Mouse (Mus musculus) embryonic fibroblast, embryonic 13.5 days (primary cell): ENCODE results near the gene Sgpp2.

ENCODE experiments used
- CTCF ChIP-seq: IDR thresholded peaks from 2 replicates; pipeline ENCODE4 v1.5.1; 2011; ENCODE audit warnings: mild to moderate bottlenecking, control low read depth, low read length, moderate library complexity, borderline replicate concordance; ENCODE audit not compliant: insufficient read depth
- POLR2A ChIP-seq: IDR thresholded peaks from 2 replicates; pipeline ENCODE4 v1.6.1; 2011; ENCODE audit warnings: low read depth, mild to moderate bottlenecking, control low read depth, low read length, moderate library complexity

DNA sequence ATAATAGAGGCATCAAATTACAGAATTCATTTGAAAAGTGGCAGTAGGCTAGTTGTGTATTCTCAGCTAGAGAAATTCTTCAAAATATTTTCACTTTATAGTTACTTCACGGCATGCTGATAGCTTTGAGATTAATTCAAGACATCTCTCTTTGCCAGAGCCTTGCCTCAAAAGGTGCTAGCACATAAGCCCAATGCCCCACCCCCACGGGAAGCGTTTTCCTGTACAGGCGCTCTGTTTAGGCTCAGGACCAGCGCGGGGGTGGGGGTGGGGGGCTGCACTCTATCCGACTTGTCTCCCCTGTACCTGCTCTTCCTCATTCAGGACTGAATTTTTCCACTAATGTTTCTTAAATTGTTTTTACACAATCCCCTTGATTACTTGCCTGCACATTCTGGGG lies 1.3 kb downstream of the Sgpp2 start:
- TF ChIP-seq CTCF (no peak), POLR2A (no peak)
